Mouse (Mus musculus) stomach, postnatal 0 days (tissue): ENCODE data around the gene Phlda3. TPM values are rescaled to one million over a fixed set of nuclear protein-coding genes. Genes with fewer than 3 reads are reported as not detected.

Source experiments
- ATAC-seq: fragments of 200-750 bp; cut with Nextera tagmentation; 2 replicates; pipeline ENCODE4 v1.8.0; 2017; ENCODE audit not compliant: low FRiP score, low TSS enrichment
- DNase-seq: peaks from one replicate; pipeline ENCODE4 v3.0.0-alpha.2; 2016; ENCODE audit warnings: low spot score
- H3K27ac ChIP-seq: fragments of 300-500 bp; sonication (generic); replicated peaks from 2 replicates; pipeline ENCODE4 v1.5.1; 2014; ENCODE audit warnings: mild to moderate bottlenecking, control low read depth
- H3K27me3 ChIP-seq: fragments of 300-500 bp; sonication (generic); 2 replicates; pipeline ENCODE4 v1.6.1; 2014; ENCODE audit warnings: low read length; ENCODE audit not compliant: control insufficient read depth, insufficient read depth
- H3K36me3 ChIP-seq: fragments of 300-500 bp; sonication (generic); 2 replicates; pipeline ENCODE4 v1.6.1; 2014; ENCODE audit warnings: low read length, mixed read lengths; ENCODE audit not compliant: control insufficient read depth, insufficient read depth
- H3K4me1 ChIP-seq: fragments of 300-500 bp; sonication (generic); replicated peaks from 2 replicates; pipeline ENCODE4 v1.6.1; 2014; ENCODE audit warnings: antibody characterized with exemption; ENCODE audit not compliant: control insufficient read depth, insufficient read depth
- H3K4me2 ChIP-seq: fragments of 300-500 bp; sonication (generic); replicated peaks from 2 replicates; pipeline ENCODE4 v1.6.1; 2014; ENCODE audit warnings: low read depth, mild to moderate bottlenecking, control low read depth, moderate library complexity
- H3K4me3 ChIP-seq: fragments of 300-500 bp; sonication (generic); 2 replicates; pipeline ENCODE4 v1.5.1; 2014; ENCODE audit warnings: low read depth, low read length, control low read depth
- H3K9ac ChIP-seq: fragments of 300-500 bp; sonication (generic); 2 replicates; pipeline ENCODE4 v1.6.1; 2014; ENCODE audit warnings: mild to moderate bottlenecking, low read length, control low read depth, mixed read lengths
- H3K9me3 ChIP-seq: fragments of 300-500 bp; sonication (generic); 2 replicates; pipeline ENCODE4 v1.6.1; 2016; ENCODE audit warnings: low read length; ENCODE audit not compliant: control insufficient read depth
- CTCF ChIP-seq: IDR thresholded peaks from 2 replicates; pipeline ENCODE4 v1.5.1; 2016; ENCODE audit warnings: antibody characterized with exemption, low read depth, mild to moderate bottlenecking, moderate library complexity
- EP300 ChIP-seq: optimal IDR thresholded peaks from 2 replicates; pipeline ENCODE3; 2016; ENCODE audit warnings: antibody characterized with exemption
- WGBS: fragments of 180-500 bp; shearing (Covaris S2); extraction: QIAGEN DNeasy Blood & Tissue Kit; methylation state at CpG from one replicate; pipeline ENCODE4 v1.1.7; 2014; 5-methylcytosine and 5-hydroxymethylcytosine counted together
- polyA plus RNA-seq: library from polyadenylated mRNA; unstranded; fragments of >200 nt; fragmentation: Nextera tagmentation; extraction: Ambion mirVana; gene quantifications from 2 replicates; pipeline ENCODE4 v1.2.1, GENCODE M21; 2015

Gene Phlda3
- polyA plus RNA-seq, 1 experiment from 2014 or later = 91.1 TPM

GRCm38 (mm10) chr1:135792143-135792939 lies 26.4 kb downstream of the Phlda3 start:
- WGBS = 66% methylated on average over 13 of the region's 13 CpGs
- Histone ChIP-seq H3K27me3 (no peaks in the 10 kb centered on the region), H3K4me2 (no peak overlapping the region), H3K4me3 (no peak overlapping the region), H3K36me3 (no peaks in the 10 kb centered on the region), H3K27ac (peak overlapping the region; percentile 95), H3K9me3 (no peaks in the 10 kb centered on the region), H3K4me1 (peaks cover 12% of the 10 kb centered on the region), H3K9ac (no peak overlapping the region)
- TF ChIP-seq EP300 = no peak
- 0 out of 2 replicates have a peak, but pooled peaks have one; percentile 10 for TF ChIP-seq CTCF
- DNase-seq (no peak), ATAC-seq (no peak)

DNA sequence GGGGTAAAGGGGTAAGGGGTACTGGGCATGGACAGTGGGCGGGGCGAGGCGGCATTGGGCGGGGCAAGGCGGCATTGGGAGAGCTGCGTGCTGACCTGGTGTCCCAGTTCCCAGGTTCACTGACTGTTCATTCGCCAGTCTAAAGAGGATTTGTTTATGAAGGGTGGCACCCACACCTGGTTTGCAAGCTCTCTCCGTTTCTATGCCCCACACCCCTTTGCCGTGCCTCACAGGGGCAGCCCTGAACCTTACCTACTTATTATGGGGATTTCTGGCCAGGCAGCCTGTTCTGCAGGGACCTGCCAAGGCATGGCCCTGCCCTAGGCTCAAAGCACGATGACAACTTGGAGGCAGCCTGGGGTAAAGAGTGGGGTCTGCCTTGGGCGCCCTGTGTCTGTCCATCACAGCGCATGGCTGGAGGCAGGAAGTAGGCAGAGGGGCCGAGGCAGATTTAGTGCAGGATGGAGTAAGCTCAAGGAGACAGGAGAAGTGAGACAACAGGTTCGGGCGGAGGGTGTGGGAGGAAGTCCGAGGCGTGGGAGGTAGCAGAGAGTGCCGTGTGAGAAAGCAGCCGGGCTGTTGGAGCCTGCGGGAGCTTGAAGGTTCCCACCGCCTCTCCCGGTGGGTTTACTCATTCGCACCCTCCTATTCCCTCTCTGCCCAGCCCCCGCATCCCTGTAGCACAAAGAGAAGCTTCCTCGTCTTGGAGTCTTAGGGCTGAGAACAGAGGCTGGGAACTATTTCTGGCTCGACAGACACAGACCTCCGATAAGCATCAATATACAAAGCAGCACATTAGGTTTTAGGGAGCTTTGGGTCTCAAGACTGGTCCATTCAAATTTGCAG lies 27.7 kb downstream of the Phlda3 start:
- Histone ChIP-seq H3K36me3 (no peaks in the 10 kb centered on the region), H3K27ac (peak overlapping the region; percentile 95), H3K4me1 (peaks cover 12% of the 10 kb centered on the region), H3K27me3 (no peaks in the 10 kb centered on the region), H3K9ac (peak overlapping the region; percentile 54), H3K4me3 (peak overlapping the region; percentile 10; the same call in 1 of the 2 replicates), H3K9me3 (no peaks in the 10 kb centered on the region), H3K4me2 (peak overlapping the region; percentile 52)
- ATAC-seq (peak; percentile 80), DNase-seq (peak; percentile 80)
- WGBS = 9% methylated on average over 26 of the region's 27 CpGs
- no peak for TF ChIP-seq CTCF
- no peak for TF ChIP-seq EP300

DNA sequence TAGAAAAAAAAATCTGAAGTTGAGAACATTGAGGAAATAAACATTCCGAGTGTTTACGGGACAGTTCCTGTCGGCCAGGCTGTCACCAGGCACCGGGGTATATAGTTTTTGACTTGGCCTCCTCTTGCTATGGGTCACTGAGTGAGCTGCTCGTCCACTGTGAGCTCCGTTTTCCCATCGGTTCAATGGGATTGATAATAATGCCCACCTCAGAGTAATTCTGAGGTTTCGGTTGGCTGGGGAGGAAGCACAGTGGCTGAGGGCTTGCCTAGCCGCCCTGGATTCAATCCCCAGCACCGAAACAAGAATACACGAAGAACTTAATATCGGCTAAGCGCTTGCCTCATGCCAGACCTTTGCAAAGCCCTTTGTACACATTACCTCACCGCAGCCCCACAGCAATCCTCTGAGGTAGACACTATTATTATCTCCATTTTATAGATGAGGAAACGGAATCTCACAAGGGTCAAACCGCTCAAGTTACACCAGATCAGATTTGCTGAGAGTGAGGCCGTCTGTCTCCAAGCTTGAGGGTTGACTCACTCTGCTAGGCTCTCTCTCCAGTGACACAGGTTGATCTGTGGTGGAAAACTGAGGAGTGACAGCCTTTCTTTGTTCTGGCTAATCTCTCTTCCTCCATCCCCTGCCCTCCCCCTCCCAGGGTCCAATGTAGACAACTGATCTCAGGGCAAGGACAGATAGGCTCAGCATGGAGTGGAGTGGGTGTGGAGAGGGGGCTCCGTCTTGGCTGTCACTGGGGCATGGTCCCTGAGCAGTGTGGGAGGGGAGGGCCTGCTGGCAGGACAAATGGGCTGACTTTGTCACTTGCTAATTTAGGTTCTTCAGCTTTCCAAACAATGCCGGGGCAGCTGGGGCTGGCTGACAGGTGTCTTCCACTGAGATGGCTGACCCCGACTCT lies 28.6 kb downstream of the Phlda3 start:
- H3K9me3 ChIP-seq = no peaks in the 10 kb centered on the region
- H3K27me3 ChIP-seq = no peaks in the 10 kb centered on the region
- ATAC-seq = peak; percentile 79
- H3K4me3 ChIP-seq = peak overlapping the region; percentile 10; the same call in 1 of the 2 replicates
- TF ChIP-seq CTCF = no peak
- no peak for TF ChIP-seq EP300
- H3K27ac ChIP-seq = peak overlapping the region; percentile 95
- peaks cover 12% of the 10 kb centered on the region for H3K4me1 ChIP-seq
- DNase-seq = peak; percentile 64
- peak overlapping the region; percentile 54 for H3K9ac ChIP-seq
- WGBS = 23% methylated on average over 20 of the region's 20 CpGs
- peak overlapping the region; percentile 52 for H3K4me2 ChIP-seq
- H3K36me3 ChIP-seq = no peaks in the 10 kb centered on the region

DNA sequence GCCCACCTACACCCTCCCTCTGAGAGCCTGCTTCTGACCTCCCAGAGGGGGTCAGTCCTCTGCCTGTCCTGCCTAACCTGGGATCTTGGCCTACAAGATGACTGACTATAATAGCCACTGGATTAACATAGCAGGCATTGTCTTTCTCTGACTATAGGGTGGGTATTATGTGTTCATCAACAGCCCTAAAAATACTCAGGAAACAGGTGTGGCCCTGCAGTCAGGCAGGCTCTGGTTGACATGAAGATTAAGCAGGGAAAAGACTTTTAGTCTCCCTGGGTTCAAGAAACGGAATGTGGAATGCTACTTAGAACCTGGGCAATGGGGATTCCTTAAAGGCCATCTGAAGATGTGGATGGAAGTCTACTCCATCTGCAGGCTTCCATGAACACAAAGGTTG lies 32.6 kb downstream of the Phlda3 start:
- Histone ChIP-seq H3K36me3 (no peaks in the 10 kb centered on the region), H3K9me3 (no peaks in the 10 kb centered on the region), H3K4me2 (no peak overlapping the region), H3K4me3 (no peak overlapping the region), H3K27me3 (no peaks in the 10 kb centered on the region), H3K4me1 (peaks cover 16% of the 10 kb centered on the region), H3K27ac (no peak overlapping the region), H3K9ac (no peak overlapping the region)
- 59% methylated on average over 1 of the region's 1 CpGs for WGBS
- DNase-seq = no peak
- no peak for TF ChIP-seq EP300
- TF ChIP-seq CTCF = no peak
- no peak for ATAC-seq

DNA sequence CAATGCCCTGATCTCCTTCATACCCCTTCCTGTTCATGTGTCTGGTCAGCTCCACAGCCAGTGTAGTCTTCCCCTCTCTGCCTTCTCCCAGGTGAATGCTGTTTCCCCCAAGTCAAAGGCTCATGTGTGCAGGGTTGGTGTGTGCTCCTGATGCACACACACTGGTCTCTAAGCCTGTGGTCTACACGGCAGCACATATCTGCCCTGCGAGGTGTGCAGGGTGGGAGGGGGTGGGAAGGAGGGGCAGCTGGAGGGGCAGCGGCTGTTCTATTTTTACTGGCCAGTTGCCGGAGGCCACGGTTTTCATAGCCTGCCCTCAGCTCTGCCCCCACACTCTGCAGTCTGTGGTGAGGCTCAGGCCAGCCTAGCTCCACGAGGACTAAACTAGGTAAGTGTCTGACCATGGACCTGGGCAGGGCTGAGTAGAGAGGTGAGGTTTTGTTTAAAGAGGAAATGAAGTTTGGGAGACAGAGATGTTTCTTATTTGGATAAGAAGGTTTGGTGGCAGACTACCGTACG lies 33.2 kb downstream of the Phlda3 start:
- no peak overlapping the region for H3K4me2 ChIP-seq
- no peak for DNase-seq
- no peaks in the 10 kb centered on the region for H3K9me3 ChIP-seq
- no peak overlapping the region for H3K27ac ChIP-seq
- 52% methylated on average over 8 of the region's 8 CpGs for WGBS
- no peak overlapping the region for H3K4me3 ChIP-seq
- ATAC-seq = no peak
- H3K27me3 ChIP-seq = no peaks in the 10 kb centered on the region
- H3K9ac ChIP-seq = no peak overlapping the region
- H3K36me3 ChIP-seq = no peaks in the 10 kb centered on the region
- TF ChIP-seq EP300 (no peak), CTCF (no peak)
- peaks cover 11% of the 10 kb centered on the region for H3K4me1 ChIP-seq
